Mouse (Mus musculus): ENCODE measurements around the gene Zfr2.
A peak's percentile ranks its signal among the peaks of the same experiment; 100 is the strongest.

Zfr2 gene

DNA sequence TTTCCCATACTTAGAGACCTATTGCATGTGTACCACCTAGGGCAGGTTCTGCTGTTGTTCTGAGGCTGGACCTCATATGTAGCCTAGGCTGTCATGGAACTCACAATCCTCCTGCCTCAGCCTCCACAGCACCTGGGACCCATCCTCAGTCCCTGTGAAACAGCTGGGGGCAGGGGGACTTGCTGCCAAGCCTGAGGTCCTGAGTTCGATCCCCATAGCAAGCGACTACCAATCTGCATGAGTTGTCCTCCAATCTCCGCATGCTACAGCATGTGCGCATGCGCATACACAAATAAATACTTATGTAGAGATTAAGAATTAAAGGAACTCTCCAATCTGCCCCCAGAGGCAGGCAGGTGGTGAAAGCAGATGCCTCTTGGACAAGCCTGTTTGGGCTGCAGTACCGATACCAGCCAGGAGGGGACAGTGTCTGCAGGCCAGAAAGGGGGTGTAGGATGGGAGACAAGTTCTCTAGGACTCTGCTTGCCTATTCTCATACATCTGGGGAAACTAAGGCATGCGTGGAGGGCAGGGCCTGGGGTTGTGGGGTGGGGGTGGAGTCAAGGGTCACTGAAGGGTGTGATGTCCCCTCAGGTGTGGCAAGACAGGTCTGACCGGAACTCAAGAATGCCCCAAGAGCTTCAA, 54.7 kb downstream of the Zfr2 start:
- peak; percentile 64 for DNase-seq (ENCODE audit: low spot score)

- no peak for DNase-seq (ENCODE audit: low spot score)
These were observed 55.6 kb downstream of the Zfr2 start for GRCm38 (mm10) chr10:81288601-81289000.

DNA sequence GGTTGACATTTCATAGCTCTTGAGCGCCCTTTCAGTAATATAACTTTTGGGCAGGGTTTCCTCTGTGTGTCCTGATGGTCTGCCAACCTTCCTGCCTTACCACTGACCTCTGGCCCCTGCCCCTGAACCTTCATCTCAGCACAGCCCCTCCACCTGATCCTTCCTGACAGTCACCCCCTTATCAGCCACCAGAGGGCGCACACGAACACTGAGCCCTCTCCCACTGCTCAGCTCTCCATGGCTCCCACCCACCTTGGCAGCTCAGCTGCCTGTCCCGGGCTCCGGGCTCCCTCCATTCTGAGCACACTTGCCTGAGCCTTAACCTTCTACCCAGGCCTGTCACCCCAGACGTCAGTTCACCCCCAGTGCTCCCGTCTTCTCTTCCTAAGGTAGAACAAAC, 56.3 kb downstream of the Zfr2 start:
- no peak for DNase-seq (ENCODE audit: low spot score)

GRCm38 (mm10) chr10:81289811-81290210, 56.9 kb downstream of the Zfr2 start:
- DNase-seq (ENCODE audit: low spot score) = no peak

- DNase-seq (ENCODE audit: low spot score) = no peak
These were observed 57.9 kb downstream of the Zfr2 start for GRCm38 (mm10) chr10:81290698-81291460.

DNA sequence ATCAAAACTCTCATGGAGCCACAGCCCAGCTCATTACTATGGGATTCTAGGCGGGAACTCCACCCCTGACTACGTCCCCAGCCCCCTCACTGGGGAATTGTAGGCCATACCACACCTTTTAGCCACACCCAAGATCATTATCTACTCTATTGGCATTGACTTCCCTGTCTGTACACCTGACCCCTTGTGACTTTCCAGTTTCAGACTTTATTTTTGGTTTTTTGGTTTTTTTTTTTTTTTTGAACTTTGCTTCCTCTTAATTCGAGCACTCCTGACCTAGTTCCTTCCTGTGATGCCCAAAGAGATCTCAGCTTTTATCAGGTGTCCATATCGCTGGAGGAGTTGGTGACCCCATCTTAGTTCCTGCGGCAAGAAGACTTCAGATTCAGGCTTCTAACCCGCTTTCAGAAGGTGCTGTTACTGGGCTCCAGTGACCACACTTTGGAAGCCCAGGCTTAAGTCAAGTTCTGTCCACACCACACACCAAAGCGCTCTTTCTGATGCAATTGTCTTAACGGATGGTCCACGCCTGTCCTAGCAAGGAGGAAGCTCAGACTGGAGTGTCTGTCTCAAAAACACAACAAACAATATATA, 58.7 kb downstream of the Zfr2 start, which contains the start of gene Tjp3:
Gene Tjp3, minus strand, starts transcription at position 71 of the 594 bp plus-strand sequence.
- no peak for DNase-seq (ENCODE audit: low spot score)

- peak; percentile 99 for DNase-seq (ENCODE audit: low spot score)
These were observed 59.8 kb downstream of the Zfr2 start, which contains the start of gene Pip5k1c for GRCm38 (mm10) chr10:81292554-81293333. Gene Pip5k1c (plus strand): TSS chr10:81292963.

GRCm38 (mm10) chr10:81293334-81294030, 60.5 kb downstream of the Zfr2 start:
- DNase-seq (ENCODE audit: low spot score) = no peak

DNA sequence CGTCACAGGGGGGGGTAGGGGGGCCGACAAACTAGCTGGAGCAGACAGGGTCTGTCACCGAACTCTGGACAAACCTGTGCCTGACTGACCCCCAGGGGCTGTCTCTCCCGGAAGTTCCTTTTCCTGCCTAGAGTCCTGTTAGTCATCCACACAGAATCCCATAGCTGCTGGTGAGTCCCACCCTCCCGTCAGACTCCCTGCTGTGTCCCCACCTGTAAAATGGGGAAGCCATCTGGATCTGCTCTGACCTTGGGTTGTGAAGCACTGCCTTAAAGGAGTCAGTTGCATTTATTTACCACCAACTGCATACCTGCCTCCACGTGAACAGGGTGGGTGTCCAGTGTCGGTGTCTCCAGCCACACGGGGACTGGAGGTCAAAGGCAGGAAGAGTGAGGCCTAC, 61.5 kb downstream of the Zfr2 start:
- no peak for DNase-seq (ENCODE audit: low spot score)

DNA sequence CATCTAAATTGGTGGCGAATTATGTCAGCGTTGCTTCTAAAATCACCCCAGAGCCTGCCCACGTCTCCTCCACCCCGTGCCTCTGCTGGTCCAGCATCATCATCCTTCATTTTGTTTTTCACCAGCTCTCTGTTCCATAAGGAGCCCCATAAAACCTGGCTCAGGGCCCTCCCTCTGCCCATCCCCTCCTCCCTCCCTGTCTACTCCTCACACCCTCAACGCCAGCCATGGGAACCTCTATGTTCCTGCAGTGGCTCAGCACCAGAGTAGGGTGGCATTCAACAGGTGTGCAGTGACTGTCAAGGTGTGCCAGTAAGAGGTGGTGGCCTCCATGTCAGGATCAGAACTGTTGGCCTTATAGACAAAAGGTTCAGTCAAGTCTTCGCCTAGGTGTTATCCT, 62.2 kb downstream of the Zfr2 start:
- no peak for DNase-seq (ENCODE audit: low spot score)

DNA sequence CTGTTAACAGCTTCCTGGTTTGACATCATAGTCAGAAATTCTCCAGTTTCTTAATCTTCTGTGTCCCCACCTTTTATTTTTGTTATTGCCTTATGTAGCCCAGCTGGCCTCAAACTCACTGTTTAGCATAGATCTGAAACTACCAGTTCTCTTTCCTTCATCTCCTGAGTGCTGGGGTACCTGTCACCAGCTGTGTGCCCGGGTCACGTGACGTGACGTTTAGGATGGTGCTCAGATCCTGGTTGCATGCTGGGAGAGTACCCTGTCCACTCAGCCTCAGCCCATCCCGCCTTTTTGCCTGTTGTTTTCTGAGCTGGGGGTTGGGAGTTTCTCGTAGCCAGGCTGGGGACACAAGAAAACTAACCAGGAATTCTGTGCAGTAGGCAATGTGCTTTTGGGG, 64.3 kb downstream of the Zfr2 start:
- no peak for DNase-seq (ENCODE audit: low spot score)

GRCm38 (mm10) chr10:81297845-81298244, 64.9 kb downstream of the Zfr2 start:
- no peak for DNase-seq (ENCODE audit: low spot score)

- no peak for DNase-seq (ENCODE audit: low spot score)
These were observed 65.6 kb downstream of the Zfr2 start for GRCm38 (mm10) chr10:81298369-81299100.

GRCm38 (mm10) chr10:81299585-81300351, 66.8 kb downstream of the Zfr2 start:
- no peak for DNase-seq (ENCODE audit: low spot score)

DNA sequence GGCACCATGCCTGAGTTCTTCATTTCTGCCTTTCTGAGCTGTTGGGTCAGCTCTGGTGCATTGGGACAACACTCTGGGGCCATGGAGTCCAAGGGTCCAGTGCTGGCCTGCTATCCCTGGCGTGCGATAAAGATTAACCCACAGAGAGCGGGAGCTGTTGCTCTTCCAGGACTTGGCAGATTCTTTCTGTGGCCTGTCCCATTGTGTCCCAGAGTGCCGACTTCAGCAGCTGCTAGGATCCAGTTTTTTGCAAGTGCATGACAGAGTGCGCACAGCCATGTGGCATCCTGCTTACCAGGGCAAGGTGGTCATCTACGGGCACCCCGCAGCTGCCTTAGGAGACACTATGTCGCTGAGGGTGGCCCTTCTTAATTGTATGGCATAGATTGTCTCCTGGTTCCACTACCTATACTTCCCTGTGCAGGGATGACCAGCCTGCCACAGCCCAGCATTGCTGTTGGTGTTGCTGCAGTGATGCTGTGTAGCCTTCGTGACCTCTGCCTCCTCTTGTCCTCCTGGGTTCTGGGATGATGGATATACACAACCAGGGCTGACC, 67.5 kb downstream of the Zfr2 start:
- no peak for DNase-seq (ENCODE audit: low spot score)

DNA sequence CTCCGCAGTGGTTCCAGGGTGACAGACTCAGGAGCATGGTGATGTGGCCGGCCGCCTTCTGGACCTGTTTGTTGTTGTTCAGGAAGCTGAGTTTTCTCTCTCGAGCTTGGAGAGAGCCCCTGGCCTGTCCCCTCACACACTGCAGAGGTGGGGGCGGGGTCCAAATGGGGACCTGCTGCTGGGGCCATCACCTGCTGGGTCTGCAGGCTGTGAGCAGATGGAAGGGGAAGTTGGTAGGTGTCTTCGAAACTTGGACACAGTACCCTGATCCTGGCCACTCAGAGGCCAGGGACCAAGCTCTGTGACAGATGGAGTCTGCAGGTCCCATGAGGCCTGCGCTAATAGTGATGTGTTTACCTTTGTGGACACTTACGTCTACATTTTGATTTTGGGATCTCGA, 68.4 kb downstream of the Zfr2 start:
- no peak for DNase-seq (ENCODE audit: low spot score)

Data from spleen, adult 12 weeks (tissue).